Mouse (Mus musculus) right cerebral cortex, postnatal 25 days (tissue): ENCODE results near the gene Pced1b.
A peak's percentile ranks its signal among the peaks of the same experiment; 100 is the strongest.
"Not testable (repeated sequence)": the region's sequence is repeated elsewhere in the genome, so short reads cannot be mapped to it uniquely, and the experiment has no call there.

Source experiments
- DNase-seq: peaks from one replicate; pipeline ENCODE4 v3.0.0; 2022

Gene Pced1b

GRCm38 (mm10) chr15:97246911-97247790 is at the start of gene Pced1b, which contains the start of gene Amigo2:
Gene Pced1b (plus strand): TSS chr15:97247107.
Gene Amigo2 (minus strand): TSS chr15:97247287.
- peak; percentile 69 for DNase-seq

- no peak for DNase-seq
These were observed 42.0 kb upstream of the Pced1b start for GRCm38 (mm10) chr15:97204889-97205288.

GRCm38 (mm10) chr15:97205776-97206175 is 41.1 kb upstream of the Pced1b start:
- DNase-seq, result no peak

GRCm38 (mm10) chr15:97206506-97206905 is 40.4 kb upstream of the Pced1b start:
- DNase-seq, result no peak

GRCm38 (mm10) chr15:97209754-97210153 is 37.2 kb upstream of the Pced1b start:
- DNase-seq, result not testable (repeated sequence)

- DNase-seq, result no peak
These were observed 34.1 kb upstream of the Pced1b start for GRCm38 (mm10) chr15:97212501-97213477.

- no peak for DNase-seq
These were observed 30.1 kb upstream of the Pced1b start for GRCm38 (mm10) chr15:97216843-97217242.

GRCm38 (mm10) chr15:97223431-97223830 is 23.5 kb upstream of the Pced1b start:
- no peak for DNase-seq

GRCm38 (mm10) chr15:97224003-97224402 is 22.9 kb upstream of the Pced1b start:
- no peak for DNase-seq

GRCm38 (mm10) chr15:97229494-97230077 is 17.3 kb upstream of the Pced1b start:
- no peak for DNase-seq

GRCm38 (mm10) chr15:97234076-97234475 is 12.8 kb upstream of the Pced1b start:
- DNase-seq, result no peak

GRCm38 (mm10) chr15:97235183-97235582 is 11.7 kb upstream of the Pced1b start:
- no peak for DNase-seq

GRCm38 (mm10) chr15:97236943-97237342 is 10.0 kb upstream of the Pced1b start:
- DNase-seq, result no peak

GRCm38 (mm10) chr15:97245392-97245791 is 1.5 kb upstream of the Pced1b start:
- no peak for DNase-seq

- no peak for DNase-seq
These were observed 651 bp upstream of the Pced1b start for GRCm38 (mm10) chr15:97246256-97246655.

GRCm38 (mm10) chr15:97247791-97248161 is 869 bp downstream of the Pced1b start:
- no peak for DNase-seq

- no peak for DNase-seq
These were observed 1.4 kb downstream of the Pced1b start for GRCm38 (mm10) chr15:97248296-97248695.

- DNase-seq, result no peak
These were observed 2.4 kb downstream of the Pced1b start for GRCm38 (mm10) chr15:97249322-97249721.

GRCm38 (mm10) chr15:97252493-97253034 is 5.7 kb downstream of the Pced1b start:
- DNase-seq, result no peak

- no peak for DNase-seq
These were observed 7.5 kb downstream of the Pced1b start for GRCm38 (mm10) chr15:97254375-97254774.

GRCm38 (mm10) chr15:97255800-97256199 is 8.9 kb downstream of the Pced1b start:
- no peak for DNase-seq

GRCm38 (mm10) chr15:97256411-97256810 is 9.5 kb downstream of the Pced1b start:
- DNase-seq, result no peak
